Mouse (Mus musculus): ENCODE measurements around the gene Sp3. TPM values are rescaled to one million over a fixed set of nuclear protein-coding genes. Genes with fewer than 3 reads are reported as not detected.

Gene Sp3
- polyA plus RNA-seq, 1 experiment, result 13.7 TPM

DNA sequence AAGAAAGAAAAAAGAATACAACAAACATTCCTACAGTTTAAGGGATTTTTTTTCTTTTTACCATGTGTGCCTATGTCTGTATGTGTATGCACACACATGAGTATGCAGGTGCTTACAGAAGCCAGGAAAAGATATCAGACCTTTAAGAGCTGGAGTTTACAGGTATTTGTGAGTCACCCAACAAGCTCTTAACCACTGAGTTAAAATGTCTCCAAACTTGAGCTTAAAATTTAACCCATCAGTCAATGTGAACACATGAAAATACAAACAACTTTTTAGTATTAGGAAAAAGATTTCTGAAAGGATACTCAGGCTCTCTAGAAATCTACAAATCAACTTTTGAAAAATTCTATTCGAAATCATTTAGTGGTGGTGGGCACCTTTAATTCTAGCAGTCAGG, 11.7 kb downstream of the Sp3 start:
- Histone ChIP-seq H3K27ac (ENCODE audit: insufficient read depth, low read depth, low read length) (no peak overlapping the region), H3K4me1 (ENCODE audit: control insufficient read depth, insufficient read depth, low read length) (peaks cover 6% of the 10 kb centered on the region; the same call in 1 of the 2 replicates), H3K27me3 (replicated peaks; ENCODE audit: control insufficient read depth, insufficient read depth, low read length) (no peaks in the 10 kb centered on the region), H3K36me3 (ENCODE audit: control insufficient read depth, insufficient read depth, low read length) (peaks cover 4% of the 10 kb centered on the region; the same call in 1 of the 2 replicates), H3K4me3 (ENCODE audit: insufficient read depth, low read depth, low read length) (no peak overlapping the region)
- WGBS, result 83% methylated on average over 1 of the region's 1 CpGs
- TF ChIP-seq POLR2A (IDR thresholded peaks at IDR 0.05; ENCODE audit: low read depth, low read length) (no peak), CTCF (conservative IDR thresholded peaks at IDR 0.05; ENCODE audit: insufficient read depth, insufficient read length, low read depth, low read length) (no peak)
- peak; percentile 77 for DNase-seq

DNA sequence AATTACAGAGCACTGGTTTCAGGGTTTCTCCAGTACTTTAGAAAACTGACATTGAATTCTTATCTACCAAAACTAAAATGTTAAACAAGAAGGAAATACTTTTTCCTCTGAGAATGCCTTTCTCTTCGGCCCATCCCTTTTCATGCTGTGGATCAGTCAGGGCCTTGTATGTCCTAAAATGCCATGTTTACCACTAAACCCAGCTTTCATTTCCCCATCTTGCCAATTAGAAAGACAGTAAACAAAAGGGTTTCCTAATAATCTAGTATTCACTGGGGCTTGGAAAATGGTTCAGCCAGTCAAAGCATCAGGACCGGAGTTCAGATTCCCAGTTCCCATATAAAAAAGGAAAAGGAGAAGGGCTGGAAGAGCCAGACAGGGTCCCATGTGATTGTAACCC, 14.8 kb downstream of the Sp3 start:
- DNase-seq, result no peak
- Histone ChIP-seq H3K36me3 (ENCODE audit: control insufficient read depth, insufficient read depth, low read length) (no peaks in the 10 kb centered on the region), H3K4me1 (ENCODE audit: control insufficient read depth, insufficient read depth, low read length) (peaks cover 4% of the 10 kb centered on the region; the same call in 1 of the 2 replicates), H3K27ac (ENCODE audit: insufficient read depth, low read depth, low read length) (no peak overlapping the region; the same call in 1 of the 2 replicates), H3K27me3 (replicated peaks; ENCODE audit: control insufficient read depth, insufficient read depth, low read length) (no peaks in the 10 kb centered on the region), H3K4me3 (ENCODE audit: insufficient read depth, low read depth, low read length) (no peak overlapping the region)
- WGBS, result 85% methylated on average over 2 of the region's 2 CpGs
- TF ChIP-seq CTCF (conservative IDR thresholded peaks at IDR 0.05; ENCODE audit: insufficient read depth, insufficient read length, low read depth, low read length) (no peak), POLR2A (IDR thresholded peaks at IDR 0.05; ENCODE audit: low read depth, low read length) (no peak)

- H3K4me1 ChIP-seq (ENCODE audit: control insufficient read depth, insufficient read depth, low read length), result no peaks in the 10 kb centered on the region; the same call in 1 of the 2 replicates
- H3K36me3 ChIP-seq (ENCODE audit: control insufficient read depth, insufficient read depth, low read length), result no peaks in the 10 kb centered on the region
- TF ChIP-seq POLR2A (IDR thresholded peaks at IDR 0.05; ENCODE audit: low read depth, low read length) (no peak), CTCF (conservative IDR thresholded peaks at IDR 0.05; ENCODE audit: insufficient read depth, insufficient read length, low read depth, low read length) (no peak)
- WGBS, result 91% methylated on average over 3 of the region's 3 CpGs
- DNase-seq, result no peak
- no peak overlapping the region for H3K4me3 ChIP-seq (ENCODE audit: insufficient read depth, low read depth, low read length)
- no peaks in the 10 kb centered on the region for H3K27me3 ChIP-seq (replicated peaks; ENCODE audit: control insufficient read depth, insufficient read depth, low read length)
- H3K27ac ChIP-seq (ENCODE audit: insufficient read depth, low read depth, low read length), result no peak overlapping the region
Observed at GRCm38 (mm10) chr2:72956415-72956814, 23.8 kb downstream of the Sp3 start.

DNA sequence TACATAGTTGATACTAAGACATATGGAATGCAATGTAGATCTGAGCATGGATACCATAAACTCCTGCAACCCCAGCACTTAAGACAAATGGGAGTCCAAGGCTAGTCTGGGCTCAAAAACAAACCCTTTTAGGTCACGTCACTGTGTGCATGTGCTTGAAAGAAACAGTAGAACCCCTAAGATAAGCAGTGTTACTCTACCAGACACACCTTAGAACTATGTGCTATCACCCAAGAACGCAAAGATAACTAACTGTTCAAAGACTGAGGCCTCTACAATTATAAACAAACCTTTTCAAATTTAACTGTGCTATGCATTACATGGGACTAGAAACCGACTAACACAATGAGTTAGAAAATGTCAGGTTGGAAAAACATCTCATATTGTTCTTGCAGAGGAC, 27.3 kb downstream of the Sp3 start:
- Histone ChIP-seq H3K36me3 (ENCODE audit: control insufficient read depth, insufficient read depth, low read length) (no peaks in the 10 kb centered on the region), H3K27me3 (replicated peaks; ENCODE audit: control insufficient read depth, insufficient read depth, low read length) (no peaks in the 10 kb centered on the region), H3K27ac (ENCODE audit: insufficient read depth, low read depth, low read length) (no peak overlapping the region), H3K4me3 (ENCODE audit: insufficient read depth, low read depth, low read length) (no peak overlapping the region), H3K4me1 (ENCODE audit: control insufficient read depth, insufficient read depth, low read length) (no peaks in the 10 kb centered on the region; the same call in 1 of the 2 replicates)
- TF ChIP-seq CTCF (conservative IDR thresholded peaks at IDR 0.05; ENCODE audit: insufficient read depth, insufficient read length, low read depth, low read length), result no peak
- no peak for TF ChIP-seq POLR2A (IDR thresholded peaks at IDR 0.05; ENCODE audit: low read depth, low read length)
- WGBS, result 95% methylated on average over 3 of the region's 3 CpGs
- DNase-seq, result no peak

DNA sequence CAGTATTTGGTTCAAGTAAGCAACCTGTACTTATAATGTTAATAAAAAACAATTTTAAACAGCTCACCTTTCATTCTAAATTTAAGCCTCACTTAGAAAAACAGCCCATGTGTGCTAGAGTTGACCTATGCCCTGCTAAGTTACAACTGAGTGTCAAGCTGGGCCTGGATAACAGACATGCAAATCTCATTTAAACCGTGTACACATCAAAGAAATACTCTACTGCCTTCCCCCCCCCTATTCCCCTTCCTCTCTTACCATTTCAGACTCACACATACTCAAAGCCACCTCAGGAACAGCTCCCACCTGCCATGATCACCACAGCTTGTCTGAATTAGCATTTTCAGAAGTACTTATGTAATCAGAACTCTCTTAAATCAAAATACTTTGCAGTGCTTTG, 44.3 kb downstream of the Sp3 start:
- TF ChIP-seq POLR2A (IDR thresholded peaks at IDR 0.05; ENCODE audit: low read depth, low read length) (no peak), CTCF (conservative IDR thresholded peaks at IDR 0.05; ENCODE audit: insufficient read depth, insufficient read length, low read depth, low read length) (no peak)
- peaks cover 2% of the 10 kb centered on the region; the same call in 1 of the 2 replicates for H3K36me3 ChIP-seq (ENCODE audit: control insufficient read depth, insufficient read depth, low read length)
- H3K27ac ChIP-seq (ENCODE audit: insufficient read depth, low read depth, low read length), result no peak overlapping the region
- DNase-seq, result peak; percentile 25
- H3K4me3 ChIP-seq (ENCODE audit: insufficient read depth, low read depth, low read length), result no peak overlapping the region
- no peaks in the 10 kb centered on the region for H3K27me3 ChIP-seq (replicated peaks; ENCODE audit: control insufficient read depth, insufficient read depth, low read length)
- WGBS, result 23% methylated on average over 1 of the region's 1 CpGs
- H3K4me1 ChIP-seq (ENCODE audit: control insufficient read depth, insufficient read depth, low read length), result peaks cover 3% of the 10 kb centered on the region; the same call in 1 of the 2 replicates

DNA sequence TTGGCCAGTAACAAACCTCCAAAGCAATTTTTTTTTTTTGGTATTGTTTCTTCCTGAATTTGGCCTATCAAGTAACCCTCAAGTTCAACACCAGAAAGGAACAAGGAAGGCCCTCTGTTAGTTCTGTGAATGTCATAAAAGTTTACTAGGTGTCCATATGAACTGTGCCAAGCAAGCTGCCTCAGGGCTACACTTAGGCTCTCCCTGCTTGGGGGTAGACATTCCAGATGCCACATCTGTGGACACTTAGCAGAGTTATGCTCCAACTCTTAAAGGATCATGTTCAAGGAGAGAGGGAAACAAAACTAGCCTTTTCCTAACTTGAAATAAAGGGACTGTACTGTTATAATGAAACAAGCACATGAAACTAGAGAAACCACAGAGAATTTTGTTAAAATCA, 48.1 kb downstream of the Sp3 start:
- TF ChIP-seq POLR2A (IDR thresholded peaks at IDR 0.05; ENCODE audit: low read depth, low read length) (no peak), CTCF (conservative IDR thresholded peaks at IDR 0.05; ENCODE audit: insufficient read depth, insufficient read length, low read depth, low read length) (no peak)
- H3K4me1 ChIP-seq (ENCODE audit: control insufficient read depth, insufficient read depth, low read length), result peaks cover 3% of the 10 kb centered on the region; the same call in 1 of the 2 replicates
- no peak overlapping the region for H3K4me3 ChIP-seq (ENCODE audit: insufficient read depth, low read depth, low read length)
- no peaks in the 10 kb centered on the region for H3K27me3 ChIP-seq (replicated peaks; ENCODE audit: control insufficient read depth, insufficient read depth, low read length)
- H3K27ac ChIP-seq (ENCODE audit: insufficient read depth, low read depth, low read length), result no peak overlapping the region
- H3K36me3 ChIP-seq (ENCODE audit: control insufficient read depth, insufficient read depth, low read length), result no peaks in the 10 kb centered on the region
- no peak for DNase-seq

DNA sequence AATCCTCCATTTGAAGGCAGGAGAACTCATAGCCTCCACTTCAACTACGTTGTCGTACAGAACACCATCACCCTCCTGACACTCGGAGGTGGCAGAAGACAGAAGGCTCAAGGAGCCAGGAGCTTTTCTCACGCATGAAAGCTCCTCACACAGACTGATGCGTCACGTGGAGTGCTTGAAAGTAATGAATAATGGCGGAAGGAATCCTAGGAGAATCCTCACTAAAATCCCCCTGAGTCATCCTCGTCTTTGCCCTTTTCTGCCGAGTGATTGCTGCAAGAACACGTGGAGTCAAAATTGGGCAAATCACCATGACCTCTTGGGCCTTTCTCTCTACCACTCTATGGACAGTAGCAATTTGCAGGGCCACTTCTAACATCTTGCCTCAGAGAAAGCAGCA, 55.3 kb downstream of the Sp3 start:
- Histone ChIP-seq H3K27ac (ENCODE audit: insufficient read depth, low read depth, low read length) (no peak overlapping the region), H3K4me3 (ENCODE audit: insufficient read depth, low read depth, low read length) (no peak overlapping the region), H3K27me3 (replicated peaks; ENCODE audit: control insufficient read depth, insufficient read depth, low read length) (no peaks in the 10 kb centered on the region), H3K36me3 (ENCODE audit: control insufficient read depth, insufficient read depth, low read length) (no peaks in the 10 kb centered on the region), H3K4me1 (ENCODE audit: control insufficient read depth, insufficient read depth, low read length) (no peaks in the 10 kb centered on the region)
- no peak for DNase-seq
- TF ChIP-seq CTCF (conservative IDR thresholded peaks at IDR 0.05; ENCODE audit: insufficient read depth, insufficient read length, low read depth, low read length) (no peak), POLR2A (IDR thresholded peaks at IDR 0.05; ENCODE audit: low read depth, low read length) (no peak)
- WGBS, result 69% methylated on average over 10 of the region's 10 CpGs

All from kidney, adult 2 months (tissue).